Mouse (Mus musculus): ENCODE data around the gene Upk3b. TPM values are rescaled to one million over a fixed set of nuclear protein-coding genes. Genes with fewer than 3 reads are reported as not detected.

Gene Upk3b
- polyA plus RNA-seq (2015; fragmentation: Nextera tagmentation; extraction: Ambion mirVana): 5.1 and 6.0 TPM in 2 replicates

- Histone ChIP-seq H3K36me3 (ENCODE audit: insufficient read depth, low read length) (no peaks in the 10 kb centered on the region), H3K27ac (no peak within 1 kb of the TSS), H3K27me3 (ENCODE audit: insufficient read depth, low read length) (no peaks in the 10 kb centered on the region), H3K4me2 (ENCODE audit: low read length) (no peak within 1 kb of the TSS), H3K9ac (ENCODE audit: low read depth, low read length) (no peak within 1 kb of the TSS), H3K4me3 (replicated peaks; ENCODE audit: low read depth, low read length) (no peak within 1 kb of the TSS), H3K4me1 (replicated peaks; ENCODE audit: insufficient read depth, low read length) (no peaks in the 10 kb centered on the region), H3K9me3 (replicated peaks; ENCODE audit: low read length) (no peaks in the 10 kb centered on the region)
- TF ChIP-seq CTCF (IDR thresholded peaks at IDR 0.05; ENCODE audit: low read depth): no peak
- no peak for DNase-seq (ENCODE audit: low spot score)
- 76% methylated on average over 17 of the region's 17 CpGs for WGBS
- ATAC-seq (replicated peaks; ENCODE audit: low FRiP score, low read depth): peak; percentile 44; the same call in 1 of the 2 replicates
Observed at GRCm38 (mm10) chr5:136038258-136039214, at the start of gene Upk3b. TSS of gene Upk3b (plus strand) at chr5:136038496.

DNA sequence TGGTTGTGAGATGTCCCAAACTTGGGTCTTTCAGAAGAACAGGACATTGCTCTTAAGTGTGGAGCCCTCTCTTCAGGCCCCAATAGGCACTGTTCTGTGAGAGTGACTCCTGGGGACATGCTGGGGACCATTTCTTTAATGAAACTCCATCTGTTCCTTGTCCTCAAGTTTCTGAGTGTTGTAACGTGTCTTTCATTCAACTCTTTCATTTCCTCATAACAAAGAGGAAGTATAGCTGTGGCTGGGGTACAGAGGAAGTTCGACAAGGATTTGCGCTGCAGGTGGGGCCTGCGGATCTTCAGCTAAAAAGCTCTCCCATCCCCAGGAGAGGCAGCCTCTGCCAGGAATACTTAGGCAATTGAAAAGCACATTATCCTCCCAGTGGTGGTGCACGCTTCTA is 47.7 kb upstream of the Upk3b start:
- ATAC-seq (replicated peaks; ENCODE audit: low FRiP score, low read depth) (no peak), DNase-seq (ENCODE audit: low spot score) (no peak)
- Histone ChIP-seq H3K9ac (ENCODE audit: low read depth, low read length) (no peak overlapping the region), H3K9me3 (replicated peaks; ENCODE audit: low read length) (no peaks in the 10 kb centered on the region), H3K4me3 (replicated peaks; ENCODE audit: low read depth, low read length) (no peak overlapping the region), H3K36me3 (ENCODE audit: insufficient read depth, low read length) (no peaks in the 10 kb centered on the region), H3K4me1 (replicated peaks; ENCODE audit: insufficient read depth, low read length) (no peaks in the 10 kb centered on the region), H3K27me3 (ENCODE audit: insufficient read depth, low read length) (no peaks in the 10 kb centered on the region), H3K27ac (no peak overlapping the region), H3K4me2 (ENCODE audit: low read length) (no peak overlapping the region)
- WGBS: 74% methylated on average over 5 of the region's 5 CpGs
- TF ChIP-seq CTCF (IDR thresholded peaks at IDR 0.05; ENCODE audit: low read depth): no peak

DNA sequence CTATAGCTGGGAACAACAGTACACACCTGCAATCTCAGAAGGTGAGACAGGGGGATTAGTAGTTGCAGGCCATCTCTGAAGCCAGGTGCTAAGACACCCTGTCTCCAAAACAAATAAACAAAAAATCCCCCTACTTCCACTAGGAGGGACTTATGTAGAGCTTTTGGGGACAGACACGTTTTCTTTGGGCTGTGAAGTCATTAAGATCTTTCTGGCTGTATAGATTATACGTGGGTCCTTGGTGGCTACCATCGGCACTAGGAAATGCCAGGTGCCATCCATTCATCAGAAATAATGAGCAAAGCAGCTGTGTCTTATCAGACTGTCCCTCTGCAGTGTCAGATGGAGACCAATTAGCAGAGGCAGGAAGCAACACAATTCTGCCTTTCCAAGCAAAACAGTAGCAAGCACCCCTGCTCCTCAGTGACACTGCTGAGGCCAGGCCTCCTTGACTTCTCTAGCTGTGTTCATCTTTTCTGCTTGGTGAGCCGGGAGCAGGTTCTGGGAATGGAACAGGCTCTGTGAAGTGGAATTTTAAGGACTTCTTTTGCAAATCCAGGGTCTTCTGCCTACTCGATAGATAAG is 44.8 kb upstream of the Upk3b start:
- Histone ChIP-seq H3K27me3 (ENCODE audit: insufficient read depth, low read length) (no peaks in the 10 kb centered on the region), H3K9me3 (replicated peaks; ENCODE audit: low read length) (no peaks in the 10 kb centered on the region), H3K36me3 (ENCODE audit: insufficient read depth, low read length) (peaks cover 14% of the 10 kb centered on the region), H3K27ac (no peak overlapping the region), H3K4me3 (replicated peaks; ENCODE audit: low read depth, low read length) (no peak overlapping the region), H3K9ac (ENCODE audit: low read depth, low read length) (no peak overlapping the region), H3K4me2 (ENCODE audit: low read length) (no peak overlapping the region), H3K4me1 (replicated peaks; ENCODE audit: insufficient read depth, low read length) (no peaks in the 10 kb centered on the region)
- DNase-seq (ENCODE audit: low spot score) (peak; percentile 35), ATAC-seq (replicated peaks; ENCODE audit: low FRiP score, low read depth) (no peak)
- TF ChIP-seq CTCF (IDR thresholded peaks at IDR 0.05; ENCODE audit: low read depth): no peak
- WGBS: 30% methylated on average over 5 of the region's 5 CpGs

GRCm38 (mm10) chr5:135994335-135994724 is 44.0 kb upstream of the Upk3b start:
- Histone ChIP-seq H3K27me3 (ENCODE audit: insufficient read depth, low read length) (no peaks in the 10 kb centered on the region), H3K4me2 (ENCODE audit: low read length) (no peak overlapping the region), H3K36me3 (ENCODE audit: insufficient read depth, low read length) (peaks cover 21% of the 10 kb centered on the region), H3K4me3 (replicated peaks; ENCODE audit: low read depth, low read length) (peak overlapping the region; percentile 75; the same call in 1 of the 2 replicates), H3K9ac (ENCODE audit: low read depth, low read length) (no peak overlapping the region), H3K4me1 (replicated peaks; ENCODE audit: insufficient read depth, low read length) (no peaks in the 10 kb centered on the region), H3K27ac (no peak overlapping the region), H3K9me3 (replicated peaks; ENCODE audit: low read length) (no peaks in the 10 kb centered on the region)
- 66% methylated on average over 8 of the region's 8 CpGs for WGBS
- DNase-seq (ENCODE audit: low spot score) (no peak), ATAC-seq (replicated peaks; ENCODE audit: low FRiP score, low read depth) (no peak)
- TF ChIP-seq CTCF (IDR thresholded peaks at IDR 0.05; ENCODE audit: low read depth): no peak

DNA sequence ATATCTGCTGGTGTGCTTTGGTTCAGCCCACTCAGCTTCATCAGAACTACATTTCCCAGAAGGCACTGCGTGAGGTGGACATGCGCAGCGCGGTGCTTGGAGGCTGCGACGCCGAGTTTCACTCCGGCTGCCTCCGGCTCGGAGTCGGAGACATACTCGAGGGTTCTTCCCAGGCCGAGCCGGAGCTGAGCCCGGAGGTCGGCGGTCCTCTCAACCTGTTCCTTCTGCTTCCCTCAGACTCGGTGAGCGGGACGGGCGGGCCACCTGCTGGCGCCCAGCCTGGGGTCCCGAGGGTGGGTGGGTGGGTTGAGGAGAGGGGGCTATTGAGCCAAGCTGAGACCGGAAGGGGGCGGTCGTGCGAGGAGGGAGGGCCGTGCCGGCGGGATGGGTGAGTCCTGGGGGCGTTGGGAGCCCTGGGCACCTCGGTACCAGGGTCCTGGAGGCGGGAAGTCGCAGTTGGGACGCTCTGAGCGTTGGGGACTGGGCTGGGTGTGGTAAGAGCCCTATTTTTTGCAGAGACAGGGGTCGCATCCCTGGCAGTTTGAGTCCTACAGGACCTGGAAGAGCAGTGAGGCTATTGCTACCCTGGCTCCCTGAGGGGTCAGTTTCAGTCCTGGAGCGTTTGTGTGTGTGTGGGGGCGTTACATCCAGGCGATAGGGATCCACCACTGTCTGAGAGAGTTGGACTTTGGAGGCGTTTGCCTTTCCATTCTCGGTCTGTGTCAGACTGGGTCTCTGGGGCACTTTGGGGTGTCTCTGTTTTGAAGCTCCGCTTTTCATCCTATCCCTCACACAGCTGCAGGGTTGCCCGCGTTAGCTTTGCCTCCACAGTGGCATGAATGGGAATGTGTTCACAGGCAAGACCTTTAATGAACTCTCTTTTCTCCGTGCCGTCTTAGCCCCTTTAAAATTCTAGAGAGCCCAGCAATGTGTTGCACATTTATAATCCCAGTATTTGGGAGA is 43.3 kb upstream of the Upk3b start, which contains the start of gene Dtx2:
Gene Dtx2, plus strand, starts transcription at position 76 of the 963 bp plus-strand sequence.
- ATAC-seq (replicated peaks; ENCODE audit: low FRiP score, low read depth) (peak; percentile 93), DNase-seq (ENCODE audit: low spot score) (peak; percentile 93)
- H3K4me3 ChIP-seq (replicated peaks; ENCODE audit: low read depth, low read length): peak within 1 kb of the TSS; percentile 75
- no peaks in the 10 kb centered on the region for H3K9me3 ChIP-seq (replicated peaks; ENCODE audit: low read length)
- H3K36me3 ChIP-seq (ENCODE audit: insufficient read depth, low read length): peaks cover 21% of the 10 kb centered on the region
- WGBS: 1% methylated on average over 47 of the region's 47 CpGs
- no peaks in the 10 kb centered on the region for H3K4me1 ChIP-seq (replicated peaks; ENCODE audit: insufficient read depth, low read length)
- peak within 1 kb of the TSS; percentile 84 for H3K4me2 ChIP-seq (ENCODE audit: low read length)
- H3K27me3 ChIP-seq (ENCODE audit: insufficient read depth, low read length): no peaks in the 10 kb centered on the region
- peak; percentile 28 for TF ChIP-seq CTCF (IDR thresholded peaks at IDR 0.05; ENCODE audit: low read depth)
- peak within 1 kb of the TSS; percentile 86 for H3K9ac ChIP-seq (ENCODE audit: low read depth, low read length)
- H3K27ac ChIP-seq: peak within 1 kb of the TSS; percentile 87

Measured in kidney, postnatal 0 days (tissue).